Mouse (Mus musculus) neural tube, embryonic 13.5 days (tissue): ENCODE measurements around the gene Eml1. TPM values are rescaled to one million over a fixed set of nuclear protein-coding genes. Genes with fewer than 3 reads are reported as not detected.

Experiments used
- ATAC-seq: fragments of 200-750 bp; cut with Nextera tagmentation; 2 replicates; pipeline ENCODE4 v1.8.0; 2017; ENCODE audit warnings: low read depth, mild to moderate bottlenecking, moderate TSS enrichment, moderate library complexity
- H3K27ac ChIP-seq: fragments of 300-500 bp; sonication (generic); replicated peaks from 2 replicates; pipeline ENCODE4 v1.5.1; 2015; ENCODE audit warnings: moderate library complexity, mild to moderate bottlenecking, inconsistent platforms
- H3K27me3 ChIP-seq: fragments of 300-500 bp; sonication (generic); 2 replicates; pipeline ENCODE4 v1.6.1; 2015; ENCODE audit warnings: mild to moderate bottlenecking, inconsistent platforms
- H3K36me3 ChIP-seq: fragments of 300-500 bp; sonication (generic); 2 replicates; pipeline ENCODE4 v1.6.1; 2015; ENCODE audit warnings: mild to moderate bottlenecking, inconsistent platforms
- H3K4me1 ChIP-seq: fragments of 300-500 bp; sonication (generic); replicated peaks from 2 replicates; pipeline ENCODE4 v1.6.1; 2015; ENCODE audit warnings: inconsistent platforms
- H3K4me2 ChIP-seq: fragments of 300-500 bp; sonication (generic); 2 replicates; pipeline ENCODE4 v1.6.1; 2015; ENCODE audit warnings: inconsistent platforms, mild to moderate bottlenecking, moderate library complexity
- H3K4me3 ChIP-seq: fragments of 300-500 bp; sonication (generic); 2 replicates; pipeline ENCODE4 v1.5.1; 2015; ENCODE audit warnings: mild to moderate bottlenecking, inconsistent platforms
- H3K9ac ChIP-seq: fragments of 300-500 bp; sonication (generic); 2 replicates; pipeline ENCODE4 v1.6.1; 2015; ENCODE audit warnings: moderate library complexity, mild to moderate bottlenecking, inconsistent platforms
- H3K9me3 ChIP-seq: fragments of 300-500 bp; sonication (generic); 2 replicates; pipeline ENCODE4 v1.6.1; 2016; ENCODE audit warnings: inconsistent platforms
- WGBS: fragments of 180-500 bp; shearing (Covaris S2); methylation state at CpG from one replicate; pipeline ENCODE4 v1.1.7; 2015; 5-methylcytosine and 5-hydroxymethylcytosine counted together
- polyA plus RNA-seq: library from polyadenylated mRNA; unstranded; fragments of >200 nt; fragmentation: Nextera tagmentation; extraction: Ambion mirVana; gene quantifications from 2 replicates; pipeline ENCODE4 v1.2.1, GENCODE M21; 2015

Eml1 gene
- polyA plus RNA-seq, 1 experiment from 2014 or later = 91.4 TPM

GRCm38 (mm10) chr12:108579156-108579871 is 208.6 kb downstream of the Eml1 start:
- Histone ChIP-seq H3K27ac (no peak overlapping the region), H3K9me3 (no peaks in the 10 kb centered on the region; the same call in 1 of the 2 replicates), H3K4me1 (peaks cover 16% of the 10 kb centered on the region), H3K27me3 (no peaks in the 10 kb centered on the region), H3K4me3 (no peak overlapping the region), H3K4me2 (no peak overlapping the region), H3K36me3 (peaks cover 31% of the 10 kb centered on the region), H3K9ac (no peak overlapping the region)
- WGBS = 85% methylated on average over 7 of the region's 7 CpGs
- no peak for ATAC-seq

DNA sequence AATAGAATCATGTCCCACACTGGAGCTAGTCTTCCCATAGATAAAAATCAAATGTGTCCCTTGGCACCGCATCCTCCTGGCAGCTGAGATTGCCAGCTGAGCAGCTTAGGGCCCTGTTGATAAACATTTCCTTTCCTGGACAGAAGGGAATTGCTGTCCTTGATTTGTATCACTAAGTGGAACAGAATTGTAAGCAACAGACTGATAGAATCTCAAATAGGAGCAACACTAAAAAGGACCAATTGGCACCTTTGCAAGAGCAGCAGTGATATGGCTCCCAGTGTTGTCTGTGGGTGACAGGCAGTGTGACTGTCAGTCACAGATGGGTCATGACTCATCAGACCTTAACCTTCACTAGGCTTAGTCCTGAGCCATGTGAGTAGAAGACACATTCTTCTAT is 213.0 kb downstream of the Eml1 start:
- no peak overlapping the region for H3K4me3 ChIP-seq
- H3K27me3 ChIP-seq = no peaks in the 10 kb centered on the region
- peaks cover 27% of the 10 kb centered on the region; the same call in 1 of the 2 replicates for H3K36me3 ChIP-seq
- peaks cover 17% of the 10 kb centered on the region for H3K4me1 ChIP-seq
- 0 out of 2 replicates have a peak overlapping the region, but pooled peaks have one; percentile 28 for H3K27ac ChIP-seq
- H3K9ac ChIP-seq = no peak overlapping the region
- no peak for ATAC-seq
- no peaks in the 10 kb centered on the region for H3K9me3 ChIP-seq
- H3K4me2 ChIP-seq = no peak overlapping the region
- 86% methylated on average over 1 of the region's 1 CpGs for WGBS

Other genes starting within 250 kb of the Eml1 start
- 107 and 109 TPM in 2 replicates for gene Setd3, start 191.6 kb upstream of the Eml1 start, polyA plus RNA-seq
- 3.7 and 4.2 TPM in 2 replicates for gene Ccnk, start 191.4 kb upstream of the Eml1 start, polyA plus RNA-seq
- 14.5 and 15.8 TPM in 2 replicates for gene Ccdc85c, start 95.5 kb upstream of the Eml1 start, polyA plus RNA-seq
- gene Hhipl1, start 64.7 kb upstream of the Eml1 start, polyA plus RNA-seq = 1.6 TPM in 2 replicates
- 14.9 and 15.8 TPM in 2 replicates for gene Cyp46a1, start 36.6 kb upstream of the Eml1 start, polyA plus RNA-seq
- gene Evl, start 183.8 kb downstream of the Eml1 start, polyA plus RNA-seq = 188 and 208 TPM in 2 replicates